Mouse (Mus musculus) G1E (cell line): Measurements from ENCODE around the gene Sap30l.

ENCODE experiments used
- CTCF ChIP-seq: IDR thresholded peaks from 2 replicates; pipeline ENCODE4 v1.5.1; 2012; ENCODE audit warnings: low read depth, low read length, inconsistent platforms, mixed read lengths
- GATA1 ChIP-seq: IDR thresholded peaks from 2 replicates; pipeline ENCODE4 v1.6.1; 2012; ENCODE audit warnings: borderline replicate concordance, low read length, inconsistent platforms, mixed read lengths
- TAL1 ChIP-seq: conservative IDR thresholded peaks from 2 replicates; pipeline ENCODE4 v1.6.1; 2012; ENCODE audit warnings: low read depth, low read length, inconsistent platforms, mixed read lengths

- TF ChIP-seq CTCF = no peak
- no peak for TF ChIP-seq GATA1
- TF ChIP-seq TAL1 = no peak
Measured at GRCm38 (mm10) chr11:57770776-57771175, 30.7 kb upstream of the Sap30l start.
